Mouse (Mus musculus) stomach, postnatal 0 days (tissue): ENCODE measurements around the gene Macc1. TPM values are rescaled to one million over a fixed set of nuclear protein-coding genes. Genes with fewer than 3 reads are reported as not detected.

Experiments
- ATAC-seq: fragments of 200-750 bp; cut with Nextera tagmentation; 2 replicates; pipeline ENCODE4 v1.8.0; 2017; ENCODE audit not compliant: low FRiP score, low TSS enrichment
- DNase-seq: peaks from one replicate; pipeline ENCODE4 v3.0.0-alpha.2; 2016; ENCODE audit warnings: low spot score
- H3K27ac ChIP-seq: fragments of 300-500 bp; sonication (generic); replicated peaks from 2 replicates; pipeline ENCODE4 v1.5.1; 2014; ENCODE audit warnings: mild to moderate bottlenecking, control low read depth
- H3K27me3 ChIP-seq: fragments of 300-500 bp; sonication (generic); 2 replicates; pipeline ENCODE4 v1.6.1; 2014; ENCODE audit warnings: low read length; ENCODE audit not compliant: control insufficient read depth, insufficient read depth
- H3K36me3 ChIP-seq: fragments of 300-500 bp; sonication (generic); 2 replicates; pipeline ENCODE4 v1.6.1; 2014; ENCODE audit warnings: low read length, mixed read lengths; ENCODE audit not compliant: control insufficient read depth, insufficient read depth
- H3K4me1 ChIP-seq: fragments of 300-500 bp; sonication (generic); replicated peaks from 2 replicates; pipeline ENCODE4 v1.6.1; 2014; ENCODE audit warnings: antibody characterized with exemption; ENCODE audit not compliant: control insufficient read depth, insufficient read depth
- H3K4me2 ChIP-seq: fragments of 300-500 bp; sonication (generic); replicated peaks from 2 replicates; pipeline ENCODE4 v1.6.1; 2014; ENCODE audit warnings: low read depth, mild to moderate bottlenecking, control low read depth, moderate library complexity
- H3K4me3 ChIP-seq: fragments of 300-500 bp; sonication (generic); 2 replicates; pipeline ENCODE4 v1.5.1; 2014; ENCODE audit warnings: low read depth, low read length, control low read depth
- H3K9ac ChIP-seq: fragments of 300-500 bp; sonication (generic); 2 replicates; pipeline ENCODE4 v1.6.1; 2014; ENCODE audit warnings: mild to moderate bottlenecking, low read length, control low read depth, mixed read lengths
- H3K9me3 ChIP-seq: fragments of 300-500 bp; sonication (generic); 2 replicates; pipeline ENCODE4 v1.6.1; 2016; ENCODE audit warnings: low read length; ENCODE audit not compliant: control insufficient read depth
- CTCF ChIP-seq: IDR thresholded peaks from 2 replicates; pipeline ENCODE4 v1.5.1; 2016; ENCODE audit warnings: antibody characterized with exemption, low read depth, mild to moderate bottlenecking, moderate library complexity
- EP300 ChIP-seq: optimal IDR thresholded peaks from 2 replicates; pipeline ENCODE3; 2016; ENCODE audit warnings: antibody characterized with exemption
- WGBS: fragments of 180-500 bp; shearing (Covaris S2); extraction: QIAGEN DNeasy Blood & Tissue Kit; methylation state at CpG from one replicate; pipeline ENCODE4 v1.1.7; 2014; 5-methylcytosine and 5-hydroxymethylcytosine counted together
- polyA plus RNA-seq: library from polyadenylated mRNA; unstranded; fragments of >200 nt; fragmentation: Nextera tagmentation; extraction: Ambion mirVana; gene quantifications from 2 replicates; pipeline ENCODE4 v1.2.1, GENCODE M21; 2015

The Macc1 gene
- polyA plus RNA-seq, 1 experiment from 2014 or later = 7.1 TPM

DNA sequence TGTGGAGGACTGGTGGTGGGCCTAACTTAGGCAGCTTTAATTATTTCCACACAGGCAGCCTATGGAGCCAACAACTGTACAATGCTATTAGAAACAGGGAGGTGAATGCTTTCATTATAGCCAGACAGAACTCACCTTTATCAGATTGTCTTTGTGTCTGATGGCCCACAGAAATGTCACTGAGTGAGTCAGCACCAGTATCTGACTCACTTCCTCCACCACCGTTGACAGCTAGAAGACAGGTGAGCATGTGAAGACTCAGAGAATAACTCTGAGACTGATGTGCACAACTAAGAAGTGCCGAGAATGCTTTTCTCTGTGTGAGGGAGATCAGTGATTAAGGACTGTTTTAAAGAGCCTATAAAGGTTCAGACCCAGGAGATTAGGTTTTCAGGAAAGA, 73.9 kb downstream of the Macc1 start:
- Histone ChIP-seq H3K9me3 (no peaks in the 10 kb centered on the region), H3K36me3 (no peaks in the 10 kb centered on the region), H3K27me3 (no peaks in the 10 kb centered on the region), H3K27ac (no peak overlapping the region), H3K4me2 (no peak overlapping the region), H3K9ac (no peak overlapping the region), H3K4me1 (no peaks in the 10 kb centered on the region), H3K4me3 (no peak overlapping the region)
- TF ChIP-seq EP300 (no peak), CTCF (no peak)
- ATAC-seq (no peak), DNase-seq (no peak)
- WGBS = 57% methylated on average over 2 of the region's 2 CpGs

DNA sequence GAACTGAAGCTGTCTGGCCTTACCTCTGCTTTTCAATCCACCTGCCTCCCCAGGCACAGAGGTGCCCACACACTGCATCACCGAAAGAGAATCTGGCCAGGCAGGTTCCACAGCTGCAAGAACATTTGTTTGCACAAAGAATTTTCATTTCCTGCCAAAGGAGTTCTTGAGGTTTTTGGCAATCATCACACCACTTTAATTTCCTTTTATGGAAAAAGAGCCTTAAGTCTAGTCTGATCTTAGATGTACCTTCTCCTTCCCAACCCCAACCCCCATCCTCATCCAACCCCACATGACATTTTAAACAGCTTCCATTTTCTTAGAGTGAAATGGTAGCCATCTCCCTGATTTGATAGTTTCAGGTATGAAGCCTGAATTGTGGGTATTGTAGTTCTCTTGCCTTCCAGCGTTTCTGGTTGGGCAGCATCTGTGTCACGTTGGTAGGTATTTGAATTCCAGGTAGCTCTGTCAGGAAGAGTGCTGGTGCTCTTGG, 76.2 kb downstream of the Macc1 start:
- no peak overlapping the region for H3K9ac ChIP-seq
- 0 out of 2 replicates have a peak overlapping the region, but pooled peaks have one; percentile 23 for H3K4me2 ChIP-seq
- ATAC-seq (peak; percentile 96), DNase-seq (peak; percentile 87)
- no peak overlapping the region for H3K27ac ChIP-seq
- no peaks in the 10 kb centered on the region for H3K9me3 ChIP-seq
- H3K4me1 ChIP-seq = no peaks in the 10 kb centered on the region
- 33% methylated on average over 3 of the region's 3 CpGs for WGBS
- no peaks in the 10 kb centered on the region for H3K27me3 ChIP-seq
- TF ChIP-seq EP300 = peak; percentile 68
- no peak for TF ChIP-seq CTCF
- H3K36me3 ChIP-seq = no peaks in the 10 kb centered on the region
- no peak overlapping the region for H3K4me3 ChIP-seq

DNA sequence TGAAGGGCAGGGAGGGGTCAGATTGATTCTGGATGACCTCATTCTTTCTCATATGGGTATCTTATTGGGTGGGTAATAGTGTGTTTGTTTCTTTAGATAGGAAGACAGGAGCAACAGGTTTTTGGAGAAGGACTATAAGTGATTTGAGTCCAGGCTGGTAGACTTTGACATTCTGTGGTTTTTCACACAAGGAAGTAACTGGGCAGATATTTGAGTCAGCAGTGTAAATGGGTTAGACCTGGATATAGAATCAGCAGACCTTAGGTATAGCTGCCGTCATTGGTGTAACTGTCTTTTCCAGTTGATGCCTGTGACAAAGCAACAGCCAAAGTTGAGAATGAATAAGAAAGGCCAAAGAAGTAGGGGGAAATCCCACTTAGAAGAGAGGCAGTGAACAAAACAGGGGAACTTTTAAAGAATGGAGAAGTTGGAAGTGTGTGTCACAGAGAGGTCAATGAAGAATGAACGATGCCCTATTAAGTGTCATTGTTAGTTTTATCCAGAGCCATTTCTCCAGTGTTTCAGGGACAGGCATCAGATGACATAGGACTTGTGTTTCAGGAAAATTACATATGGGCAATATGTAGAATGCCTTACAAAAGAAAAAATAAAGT, 84.1 kb downstream of the Macc1 start:
- no peak for DNase-seq
- TF ChIP-seq CTCF (no peak), EP300 (no peak)
- H3K4me3 ChIP-seq = no peak overlapping the region
- H3K9ac ChIP-seq = no peak overlapping the region
- H3K27me3 ChIP-seq = no peaks in the 10 kb centered on the region
- H3K27ac ChIP-seq = no peak overlapping the region
- ATAC-seq = peak; percentile 94
- no peaks in the 10 kb centered on the region for H3K36me3 ChIP-seq
- H3K4me1 ChIP-seq = no peaks in the 10 kb centered on the region
- 68% methylated on average over 2 of the region's 2 CpGs for WGBS
- no peaks in the 10 kb centered on the region for H3K9me3 ChIP-seq
- no peak overlapping the region for H3K4me2 ChIP-seq

DNA sequence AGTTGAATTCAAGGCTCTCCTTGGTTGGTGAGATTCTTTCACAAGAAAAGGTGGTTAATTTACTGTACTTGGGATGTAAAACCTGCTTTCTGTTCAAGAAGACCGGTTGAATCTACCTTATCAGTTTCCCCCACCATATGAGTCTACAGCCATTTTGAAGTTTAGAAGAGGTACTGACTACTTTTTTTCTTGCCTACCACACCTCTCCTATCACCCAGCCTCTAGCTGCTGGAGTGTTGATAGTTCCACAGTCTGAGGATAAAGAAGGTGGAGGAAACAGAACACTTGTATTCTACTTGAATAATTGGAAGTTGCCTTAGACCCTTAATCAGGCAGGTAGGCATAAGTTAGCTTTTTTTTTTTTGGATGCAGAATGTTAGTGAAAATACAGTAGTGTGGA, 88.2 kb downstream of the Macc1 start:
- no peak for ATAC-seq
- H3K4me2 ChIP-seq = no peak overlapping the region
- no peaks in the 10 kb centered on the region for H3K9me3 ChIP-seq
- no peaks in the 10 kb centered on the region for H3K4me1 ChIP-seq
- DNase-seq = no peak
- no peaks in the 10 kb centered on the region for H3K36me3 ChIP-seq
- TF ChIP-seq EP300 (no peak), CTCF (no peak)
- H3K27me3 ChIP-seq = no peaks in the 10 kb centered on the region
- no peak overlapping the region for H3K9ac ChIP-seq
- H3K4me3 ChIP-seq = no peak overlapping the region
- H3K27ac ChIP-seq = no peak overlapping the region
- WGBS = 87% methylated on average over 1 of the region's 1 CpGs

DNA sequence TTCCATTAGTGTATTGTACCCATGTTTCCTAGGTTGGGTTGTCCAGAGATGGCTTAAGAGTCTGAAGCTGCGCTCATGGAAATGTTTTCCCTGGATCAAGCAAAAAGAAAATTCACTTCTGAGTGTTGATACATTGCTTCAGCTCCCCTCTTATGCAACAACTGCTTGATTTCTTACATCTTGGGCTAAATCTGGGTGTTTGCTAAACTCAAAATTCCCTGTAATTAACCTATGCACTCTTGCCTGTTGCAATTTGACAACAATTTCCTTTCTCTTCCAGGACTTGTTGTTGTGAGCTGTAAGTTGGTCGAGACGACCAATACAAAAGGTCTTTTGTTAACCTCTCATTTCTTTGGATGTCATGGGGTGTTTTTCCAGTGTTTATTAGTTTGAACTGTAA, 88.7 kb downstream of the Macc1 start:
- TF ChIP-seq EP300 = no peak
- no peak for TF ChIP-seq CTCF
- H3K4me3 ChIP-seq = no peak overlapping the region
- 34% methylated on average over 3 of the region's 3 CpGs for WGBS
- no peak overlapping the region for H3K4me2 ChIP-seq
- no peak for DNase-seq
- ATAC-seq = no peak
- H3K27ac ChIP-seq = no peak overlapping the region
- H3K9ac ChIP-seq = no peak overlapping the region
- no peaks in the 10 kb centered on the region for H3K4me1 ChIP-seq
- H3K27me3 ChIP-seq = no peaks in the 10 kb centered on the region
- no peaks in the 10 kb centered on the region for H3K36me3 ChIP-seq
- no peaks in the 10 kb centered on the region for H3K9me3 ChIP-seq

DNA sequence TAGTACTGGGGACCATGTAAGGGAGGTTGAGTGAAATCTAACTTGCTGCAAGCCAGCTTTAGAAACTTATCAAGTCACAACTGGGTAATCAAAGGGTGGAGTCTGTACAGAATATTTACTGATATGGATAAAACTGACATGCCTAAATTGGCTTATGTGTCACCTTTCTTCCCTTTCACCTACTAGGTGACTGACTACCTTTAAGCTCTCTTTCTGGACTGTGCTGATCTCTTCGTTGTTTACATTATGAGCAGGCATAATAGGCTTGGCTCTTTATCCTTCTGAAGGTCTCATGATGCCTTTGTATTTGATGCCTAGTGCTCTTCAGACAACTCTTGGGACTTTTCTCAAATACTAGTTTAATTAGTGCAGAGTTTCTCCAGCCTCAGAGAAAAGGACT, 90.7 kb downstream of the Macc1 start:
- Histone ChIP-seq H3K4me1 (no peaks in the 10 kb centered on the region), H3K4me3 (no peak overlapping the region), H3K36me3 (no peaks in the 10 kb centered on the region), H3K27me3 (no peaks in the 10 kb centered on the region), H3K9me3 (no peaks in the 10 kb centered on the region), H3K9ac (no peak overlapping the region), H3K4me2 (no peak overlapping the region), H3K27ac (peak overlapping the region; percentile 66; the same call in 1 of the 2 replicates)
- no peak for DNase-seq
- peak; percentile 97 for ATAC-seq
- TF ChIP-seq EP300 = no peak
- TF ChIP-seq CTCF = no peak
- WGBS = 42% methylated on average over 1 of the region's 1 CpGs
